Mouse (Mus musculus) cerebellum, adult 11 months (tissue): ENCODE measurements around the gene Palm3.
A peak's percentile ranks its signal among the peaks of the same experiment; 100 is the strongest.
"Not testable (repeated sequence)": the region's sequence is repeated elsewhere in the genome, so short reads cannot be mapped to it uniquely, and the experiment has no call there.

Source experiments
- DNase-seq: peaks from one replicate; pipeline ENCODE4 v3.0.0; 2022

Palm3 gene

DNA sequence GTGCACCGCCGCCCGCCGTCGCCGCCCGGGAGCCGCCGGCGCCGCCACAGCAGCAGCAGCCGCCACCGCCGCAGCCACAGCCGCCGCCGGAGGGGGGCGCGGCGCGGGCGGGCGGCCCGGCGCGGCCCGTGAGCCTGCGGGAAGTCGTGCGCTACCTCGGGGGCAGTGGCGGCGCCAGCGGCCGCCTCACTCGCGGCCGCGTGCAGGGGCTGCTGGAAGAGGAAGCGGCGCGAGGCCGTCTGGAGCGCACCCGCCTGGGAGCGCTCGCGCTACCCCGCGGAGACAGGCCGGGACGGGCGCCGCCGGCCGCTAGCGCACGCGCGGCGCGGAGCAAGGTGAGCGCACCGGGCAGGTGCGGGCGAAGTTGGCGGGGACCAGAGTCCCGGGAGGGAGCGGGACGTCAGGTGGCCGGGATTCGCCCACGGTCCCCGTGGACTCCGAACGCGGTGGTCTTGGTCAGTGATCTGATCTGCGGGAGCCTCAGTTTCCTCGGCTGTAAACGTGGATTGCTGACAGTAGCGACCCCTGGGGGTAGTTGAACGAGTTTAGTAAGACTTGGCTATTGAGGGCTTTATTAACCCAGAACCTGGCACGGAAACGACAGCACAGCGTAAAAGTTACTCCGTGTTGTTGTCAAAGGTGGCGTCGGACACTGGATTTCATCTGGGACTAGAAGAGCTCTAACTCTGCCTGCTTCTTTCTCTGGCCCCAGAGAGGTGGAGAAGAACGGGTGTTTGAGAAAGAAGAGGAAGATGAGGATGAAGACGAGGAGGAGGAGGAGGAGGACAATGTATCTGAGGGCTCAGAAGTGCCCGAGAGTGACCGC is 22.8 kb upstream of the Palm3 start:
- peak; percentile 47 for DNase-seq

DNA sequence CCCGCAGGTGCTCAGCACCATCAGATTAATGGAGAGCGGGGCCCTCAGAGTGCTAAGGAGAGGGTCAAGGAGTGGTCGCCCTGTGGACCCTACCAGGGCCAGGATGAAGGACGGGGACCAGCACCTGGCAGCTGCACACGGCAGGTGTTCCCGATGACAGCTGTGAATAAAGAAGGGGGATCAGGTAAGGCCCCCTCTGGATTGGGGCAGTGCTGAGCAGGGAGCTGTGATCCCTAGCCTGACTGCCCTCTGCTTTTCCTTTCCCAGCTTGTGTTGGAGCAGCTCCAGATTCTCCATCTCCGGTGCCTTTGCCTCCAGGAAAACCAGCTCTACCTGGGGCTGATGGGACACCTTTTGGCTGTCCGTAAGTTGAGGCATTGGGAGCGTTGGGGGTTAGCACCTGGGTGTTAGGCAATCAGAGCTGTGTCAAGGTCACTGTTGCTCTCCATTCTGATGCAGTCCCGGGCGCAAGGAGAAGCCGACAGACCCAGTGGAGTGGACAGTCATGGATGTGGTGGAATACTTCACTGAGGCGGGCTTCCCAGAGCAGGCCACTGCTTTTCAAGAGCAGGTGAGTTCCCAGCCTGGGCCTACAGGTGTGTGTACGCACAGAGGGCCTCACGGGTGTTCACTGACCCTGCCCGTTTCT is 22.1 kb upstream of the Palm3 start:
- DNase-seq = no peak

DNA sequence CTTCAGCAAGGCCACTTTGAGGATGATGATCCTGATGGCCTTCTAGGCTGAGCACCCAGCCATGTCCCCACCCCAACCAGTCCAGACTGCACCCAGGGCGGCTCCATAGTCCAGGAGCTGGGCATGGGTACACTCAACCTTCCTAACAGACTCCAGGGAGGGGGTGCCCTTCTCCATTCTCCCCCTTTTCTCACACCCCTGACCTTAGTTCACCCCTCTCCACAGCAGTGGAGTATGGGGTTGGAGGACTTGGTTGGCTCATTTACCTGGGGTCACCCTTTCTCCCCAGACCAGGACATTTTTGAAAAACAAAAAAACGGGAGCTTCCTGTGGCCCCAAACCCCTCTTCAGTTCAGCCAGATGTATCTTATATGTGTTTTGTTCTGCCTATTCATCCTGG is 21.4 kb upstream of the Palm3 start:
- DNase-seq = no peak

DNA sequence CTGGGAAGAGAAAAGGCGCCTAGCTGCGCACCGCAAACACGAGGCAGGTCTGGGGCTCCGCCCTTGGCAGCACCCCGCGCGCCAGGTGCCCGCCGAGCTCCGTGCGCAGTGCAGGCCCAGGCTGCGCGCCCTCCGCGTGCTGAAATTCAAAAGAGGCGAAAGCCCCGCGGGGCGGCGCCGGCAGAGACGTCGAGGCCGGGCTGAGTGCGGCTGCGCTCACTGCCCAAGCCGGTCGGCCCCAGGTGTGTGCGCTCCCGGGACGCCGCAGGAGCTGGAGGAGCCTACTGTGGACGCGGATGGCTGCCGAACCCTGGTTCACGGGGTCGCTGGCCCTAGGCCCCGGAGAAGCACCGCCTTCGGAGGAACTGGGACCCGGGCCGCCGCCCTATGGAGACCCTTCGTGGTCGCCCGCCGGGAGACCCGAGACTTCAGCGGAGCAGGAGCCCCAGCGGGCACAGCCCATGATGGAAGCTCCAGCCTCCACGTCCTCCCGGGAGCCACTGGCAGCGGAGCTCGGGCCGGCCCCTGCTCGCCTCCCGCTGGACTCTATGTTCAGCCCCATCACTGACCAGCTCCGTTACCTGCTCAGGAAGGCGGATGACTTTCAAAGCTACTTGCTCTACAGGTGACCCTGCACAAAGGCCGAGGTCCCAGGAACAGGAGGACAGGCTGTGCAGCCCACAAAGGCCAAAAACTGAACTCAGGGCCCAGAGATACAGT is 19.8 kb upstream of the Palm3 start, which contains the start of gene 1700067K01Rik:
Gene 1700067K01Rik (plus strand): TSS at position 222 of the 720 bp plus-strand sequence.
- no peak for DNase-seq

DNA sequence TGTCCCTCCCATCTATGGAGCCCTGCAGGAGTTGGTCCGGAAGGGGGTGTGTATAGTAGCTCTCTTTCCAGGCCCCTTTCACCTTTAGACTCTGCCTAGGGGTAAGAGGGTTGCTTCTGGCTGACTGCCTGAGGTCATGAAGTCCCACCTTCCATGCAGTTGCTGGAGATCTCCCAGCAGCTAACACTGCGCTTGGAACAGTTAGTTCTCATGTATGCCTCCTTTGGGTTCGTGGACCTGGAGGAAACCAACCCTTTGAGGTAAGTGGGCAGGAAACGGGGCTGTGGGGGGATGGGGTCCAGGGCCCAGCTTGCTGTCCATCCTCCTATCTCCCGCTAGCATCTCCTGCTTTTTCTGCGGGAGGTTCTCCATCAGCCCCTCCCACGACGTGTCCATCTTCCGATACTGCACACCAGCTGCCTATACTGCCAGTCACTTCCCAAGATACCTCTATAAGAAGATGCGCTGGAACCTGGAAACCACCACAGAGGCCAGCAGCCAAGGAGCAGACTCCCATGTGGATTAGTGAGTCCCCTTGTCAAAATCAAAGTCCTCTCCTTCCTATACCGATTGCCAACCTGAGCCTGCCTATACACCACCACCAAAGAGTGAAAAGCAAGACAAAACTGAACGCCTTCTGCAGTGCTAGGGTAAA is 18.2 kb upstream of the Palm3 start:
- DNase-seq = no peak

DNA sequence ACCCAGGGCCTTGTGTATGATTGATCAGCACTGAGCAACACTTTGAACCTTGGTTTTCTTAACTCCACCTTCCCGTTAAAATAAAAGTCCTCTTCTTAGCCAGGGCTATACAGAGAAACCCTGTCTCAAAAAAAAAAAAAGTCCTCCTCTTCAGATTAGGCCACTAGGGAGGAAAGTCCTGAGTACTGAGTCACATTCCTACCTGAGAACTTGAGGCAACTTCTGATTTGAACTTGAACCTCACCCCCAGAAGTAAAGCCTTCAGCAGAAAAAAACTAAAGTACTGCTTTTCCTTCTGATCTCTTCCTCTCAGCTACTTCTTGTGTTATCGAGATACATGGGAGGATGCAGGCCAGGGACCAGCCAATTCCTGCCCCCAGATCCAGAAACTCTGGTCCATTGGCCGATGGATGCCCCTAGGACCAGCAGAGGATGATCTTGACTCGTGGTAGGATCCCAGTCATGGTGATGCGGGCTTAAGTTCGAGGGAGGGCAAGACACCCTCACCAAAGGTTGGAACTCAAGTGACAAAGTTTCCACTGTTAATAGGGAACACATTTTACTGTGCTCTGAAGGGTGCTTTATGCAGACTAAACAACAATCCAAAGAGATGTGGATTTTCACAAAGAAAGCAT is 17.5 kb upstream of the Palm3 start:
- no peak for DNase-seq

DNA sequence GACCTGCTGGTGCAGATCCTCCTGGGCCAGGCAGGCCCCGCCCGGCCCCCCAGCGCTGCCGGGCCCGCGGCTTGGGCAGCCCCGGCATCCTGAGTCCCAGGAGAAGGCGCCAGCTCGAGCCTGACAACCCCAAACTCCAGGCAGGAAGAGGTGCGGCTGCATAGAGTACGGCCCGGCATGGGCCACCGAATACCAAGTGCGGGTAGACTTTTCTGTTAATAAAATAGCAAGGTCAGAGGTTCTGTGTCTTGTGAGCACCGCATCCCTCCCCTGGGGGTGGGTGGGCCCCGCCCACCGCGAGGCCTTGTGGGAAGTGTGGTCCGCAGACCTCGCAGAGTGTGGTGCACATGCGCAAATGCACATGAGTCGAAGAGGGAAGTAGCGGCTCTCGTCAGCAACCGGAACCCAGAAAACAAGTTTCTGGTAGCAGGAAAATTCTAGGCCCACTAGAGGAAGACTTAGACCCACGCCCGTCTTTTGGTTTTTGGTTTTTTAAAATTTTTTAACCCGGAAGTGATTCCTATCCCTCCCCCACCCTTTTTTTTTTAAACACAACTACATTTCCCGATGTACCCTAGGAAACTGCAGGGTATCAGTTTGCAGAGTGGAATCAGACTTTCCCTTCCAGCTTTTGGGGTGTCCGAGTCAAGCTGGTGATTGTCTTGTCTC is 16.6 kb upstream of the Palm3 start:
- DNase-seq = peak; percentile 93

DNA sequence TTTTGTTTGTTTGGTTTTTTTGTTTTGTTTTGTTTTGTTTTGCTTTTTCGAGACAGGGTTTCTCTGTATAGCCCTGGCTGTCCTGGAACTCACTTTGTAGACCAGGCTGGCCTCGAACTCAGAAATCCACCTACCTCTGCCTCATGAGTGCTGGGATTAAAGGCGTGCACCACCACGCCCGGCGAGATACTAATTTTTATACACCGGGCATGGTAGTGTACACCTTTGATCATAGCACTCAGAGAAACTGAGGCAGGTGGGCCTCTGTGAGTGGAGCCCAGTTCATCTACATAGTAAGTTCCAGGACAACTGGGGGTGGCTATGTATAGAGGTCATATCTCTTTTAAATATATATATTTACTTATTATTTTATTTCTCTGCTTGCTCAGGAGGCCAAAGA is 15.8 kb upstream of the Palm3 start:
- DNase-seq = not testable (repeated sequence)

DNA sequence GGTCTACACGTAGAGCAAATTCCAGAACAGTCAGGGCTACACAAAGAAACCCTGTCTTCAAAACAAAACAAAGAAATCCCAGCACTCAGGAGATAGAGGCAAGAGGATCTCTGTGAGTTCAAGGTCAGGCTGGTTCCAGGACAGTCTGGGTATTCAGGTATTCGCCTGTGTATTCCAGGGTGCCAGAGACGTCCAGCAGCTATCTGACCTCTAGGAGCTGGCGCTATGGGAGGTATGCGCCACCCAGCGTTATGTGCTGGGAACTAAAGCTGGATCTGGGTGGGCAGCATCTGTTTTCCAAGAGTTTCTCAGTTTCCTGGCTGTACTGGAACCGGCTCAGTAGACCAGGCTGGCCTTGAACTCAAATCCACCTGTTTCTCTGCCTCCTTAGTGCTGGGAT is 12.9 kb upstream of the Palm3 start:
- DNase-seq = no peak

DNA sequence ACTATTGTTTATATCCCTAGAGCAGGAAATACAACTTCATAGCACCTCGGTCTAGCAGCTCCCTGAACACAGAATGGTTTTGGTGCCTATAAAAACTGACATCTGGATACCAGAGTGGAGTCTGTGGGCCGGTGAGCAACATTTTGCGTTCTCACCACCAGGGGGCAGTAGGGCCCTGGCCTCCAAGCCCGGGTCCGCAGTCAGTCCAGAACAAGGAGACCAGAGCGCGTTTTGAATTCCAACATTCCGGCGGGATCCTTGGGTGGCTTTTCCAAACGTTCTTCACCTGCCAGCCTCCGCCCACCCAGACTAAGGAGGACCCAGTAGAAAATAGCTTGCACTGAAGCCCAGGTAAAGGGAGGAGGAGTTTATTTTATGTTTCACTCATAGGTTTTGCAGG is 11.4 kb upstream of the Palm3 start:
- peak; percentile 82 for DNase-seq

DNA sequence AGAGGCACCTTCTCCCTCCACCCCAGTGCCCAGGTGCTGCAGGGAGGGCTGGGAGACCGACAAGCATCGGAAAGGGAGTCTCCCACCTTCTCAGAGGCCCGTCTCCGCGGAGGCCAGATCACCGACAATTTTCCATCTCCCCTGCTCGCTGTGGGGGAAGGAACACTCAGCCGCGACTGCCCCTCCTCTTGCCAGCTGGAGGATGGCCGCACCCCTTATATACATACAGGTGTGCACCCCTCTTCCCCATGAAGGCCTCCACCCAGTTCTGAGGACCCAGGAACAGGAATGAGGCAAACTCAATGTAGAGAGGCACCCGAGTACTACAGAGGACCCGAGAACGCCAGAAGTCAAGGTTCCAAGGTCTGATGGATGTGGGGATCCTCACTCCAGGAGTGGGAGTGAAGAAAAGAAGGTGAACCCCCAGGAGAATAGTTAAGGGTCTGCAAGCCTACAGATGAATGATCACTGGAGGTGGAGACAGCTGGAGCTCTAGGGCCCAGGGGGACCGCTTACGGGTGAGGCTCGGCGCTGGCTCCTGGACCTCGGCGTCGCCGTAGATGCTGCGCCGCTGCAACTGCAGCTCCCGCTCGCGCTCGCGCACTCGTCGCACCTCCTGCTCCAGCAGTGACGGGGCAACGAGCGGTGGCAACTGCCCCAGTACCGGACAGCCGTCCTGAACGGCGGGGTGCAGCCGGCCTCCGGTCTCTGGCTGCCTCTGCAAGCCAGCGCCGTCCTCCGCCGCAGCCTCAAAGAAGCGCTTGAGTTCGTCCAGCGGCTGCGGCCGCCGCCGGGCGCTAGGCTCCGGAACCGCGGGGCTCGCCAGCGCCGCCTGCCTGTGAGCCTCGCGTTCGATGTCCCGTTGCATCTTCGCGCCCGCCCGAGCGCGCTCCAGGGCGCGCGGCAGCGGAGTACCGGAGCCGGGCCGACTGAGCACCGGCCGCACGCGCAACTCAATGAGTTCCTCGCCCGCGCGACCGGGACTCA is 10.4 kb upstream of the Palm3 start:
- peak; percentile 60 for DNase-seq

DNA sequence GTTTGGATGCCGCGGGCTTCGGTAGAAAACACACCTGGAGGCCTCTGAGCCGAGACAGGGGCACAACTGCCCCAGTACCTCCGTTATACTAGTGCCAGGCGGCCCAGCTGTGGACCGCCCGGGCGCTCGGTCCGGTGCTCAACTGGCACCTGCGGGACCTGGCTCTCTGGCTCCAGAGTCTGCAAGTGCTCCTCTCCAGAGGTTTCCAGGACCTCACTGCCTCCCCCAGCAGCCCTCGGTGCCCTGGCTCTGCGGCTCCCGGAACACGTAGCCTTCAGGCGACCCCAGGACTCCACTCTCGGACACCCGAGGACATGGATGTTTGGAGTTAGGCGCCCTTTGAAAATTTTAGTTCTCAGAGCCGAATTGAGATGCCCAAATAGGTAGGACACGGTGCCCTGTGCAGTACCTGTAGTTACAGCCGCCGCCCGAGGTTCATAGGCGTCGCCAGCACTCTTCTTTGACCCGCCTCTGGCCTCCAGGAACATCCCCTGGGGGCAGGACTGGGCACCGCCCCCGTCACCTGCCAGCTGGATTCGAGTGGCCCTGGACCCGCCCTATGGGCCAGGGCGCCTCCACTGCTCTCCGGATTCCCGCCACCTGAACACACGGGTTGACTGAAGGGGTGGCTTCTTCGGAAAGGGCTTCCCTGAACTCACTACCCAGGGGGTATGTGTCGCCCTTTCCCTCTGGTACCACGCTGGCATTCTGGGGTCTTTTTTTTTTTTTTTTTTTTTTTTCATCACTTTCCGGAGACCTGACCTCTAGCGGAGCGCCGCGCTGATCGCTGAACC is 9.4 kb upstream of the Palm3 start, which contains the start of gene 2210011C24Rik:
Gene 2210011C24Rik (minus strand): TSS at position 467 of the 794 bp plus-strand sequence.
- no peak for DNase-seq

DNA sequence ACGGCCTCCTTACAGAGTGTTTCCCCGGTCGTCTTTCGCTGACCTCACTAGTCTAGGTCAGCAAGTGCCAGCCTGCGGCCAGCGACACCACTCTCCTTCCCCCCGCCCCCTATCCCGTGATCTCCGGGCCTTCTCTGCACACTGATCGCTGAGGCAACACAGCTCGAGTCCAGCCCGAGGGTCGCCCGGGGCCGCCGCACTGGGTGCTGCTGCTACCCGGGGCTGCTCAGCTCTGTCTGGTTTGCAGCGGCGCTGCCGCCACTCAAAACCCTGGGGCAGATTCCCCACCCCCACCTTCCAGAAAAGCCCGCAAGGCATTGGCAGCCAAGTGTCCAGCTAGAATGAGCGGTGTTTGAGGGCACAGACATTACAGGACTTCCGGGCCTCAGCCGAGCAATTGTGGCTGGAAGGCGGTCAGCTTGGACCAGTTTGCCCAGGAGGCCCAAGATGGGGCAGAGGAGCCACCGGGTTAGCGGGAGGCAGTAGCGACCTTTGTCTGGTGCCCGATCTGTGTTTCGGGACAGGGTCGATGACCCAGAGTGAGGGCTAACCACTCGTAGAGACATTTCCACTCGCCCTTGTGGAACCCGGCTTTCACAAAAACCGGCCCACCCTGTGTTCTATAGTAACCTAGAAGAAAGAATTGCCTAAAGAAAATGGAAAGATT is 8.6 kb upstream of the Palm3 start:
- no peak for DNase-seq

DNA sequence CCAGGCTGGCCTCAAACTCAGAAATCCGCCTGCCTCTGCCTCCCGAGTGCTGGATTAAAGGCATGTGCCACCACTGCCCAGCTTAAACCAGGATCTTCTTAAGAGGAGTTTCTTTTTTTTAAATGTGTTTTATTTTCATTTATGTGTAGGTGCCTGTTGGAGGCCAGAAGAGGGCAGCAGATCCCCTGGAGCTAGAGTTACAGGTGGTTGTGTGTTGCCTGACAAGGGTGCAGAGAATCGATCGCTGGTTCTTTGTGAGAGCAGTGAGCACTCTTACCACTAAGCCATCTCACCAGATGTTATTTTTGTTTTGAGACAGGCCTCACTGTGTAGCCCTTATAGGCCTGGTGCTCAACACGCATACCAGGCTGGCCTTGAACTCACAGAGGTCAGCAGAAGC is 5.4 kb upstream of the Palm3 start:
- DNase-seq = no peak

DNA sequence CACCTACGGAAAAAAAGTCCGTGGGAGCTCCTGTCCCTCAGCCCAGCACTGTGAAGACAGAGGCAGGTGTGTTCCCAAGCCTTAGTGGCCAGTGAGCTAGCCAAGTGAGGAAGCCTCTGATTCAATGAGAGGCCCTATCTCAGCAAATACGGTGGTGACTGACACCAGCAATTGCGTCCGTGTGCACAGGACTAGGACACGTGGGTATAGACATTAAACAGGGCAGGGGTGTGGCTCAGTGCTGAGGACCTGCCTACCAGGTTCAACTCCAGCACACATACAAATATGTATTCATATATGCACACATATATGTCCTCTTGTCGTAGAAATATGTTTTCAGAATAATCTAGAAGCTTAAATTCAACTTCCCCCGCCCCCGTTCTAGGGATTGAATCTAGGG is 1.5 kb upstream of the Palm3 start:
- no peak for DNase-seq

DNA sequence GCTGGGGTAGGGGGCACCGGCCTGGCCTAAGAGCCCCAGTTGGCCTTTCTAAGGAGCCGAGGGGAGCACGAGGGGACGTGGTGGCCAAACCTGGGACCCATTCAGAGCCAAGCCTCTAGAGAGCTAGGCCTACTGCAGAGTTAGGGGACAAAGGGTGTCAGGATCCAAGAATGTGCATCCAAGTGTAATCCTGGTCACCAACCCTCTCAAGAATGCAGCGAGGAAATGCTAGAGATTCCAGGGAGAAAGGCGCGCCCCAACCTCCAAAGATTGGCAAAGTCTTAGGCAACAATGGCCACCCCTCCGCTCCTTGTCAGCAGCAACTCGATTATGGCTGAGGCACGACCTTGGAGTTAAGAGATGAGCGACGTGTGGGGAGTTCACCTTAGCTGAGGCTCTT is 298 bp downstream of the Palm3 start:
- DNase-seq = no peak

DNA sequence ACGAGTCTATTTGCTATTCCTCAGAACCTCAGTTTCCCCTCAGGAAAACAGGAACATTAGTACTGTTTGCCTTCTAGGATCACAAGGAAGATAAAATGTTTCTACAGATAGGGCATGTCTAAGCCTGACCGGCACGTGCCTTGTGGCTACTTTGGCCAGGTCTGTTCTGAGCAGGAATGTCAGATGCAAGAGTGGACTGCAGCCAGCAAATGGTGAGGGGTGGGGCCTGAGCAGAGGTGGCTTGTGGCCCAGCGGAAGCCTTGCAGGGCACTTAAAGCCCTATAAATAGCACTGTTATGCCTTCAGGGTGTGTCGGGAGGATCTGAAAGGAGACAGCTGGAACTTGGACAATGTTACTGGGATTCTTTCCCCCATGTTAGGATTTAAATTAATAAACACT is 1.8 kb downstream of the Palm3 start:
- no peak for DNase-seq

DNA sequence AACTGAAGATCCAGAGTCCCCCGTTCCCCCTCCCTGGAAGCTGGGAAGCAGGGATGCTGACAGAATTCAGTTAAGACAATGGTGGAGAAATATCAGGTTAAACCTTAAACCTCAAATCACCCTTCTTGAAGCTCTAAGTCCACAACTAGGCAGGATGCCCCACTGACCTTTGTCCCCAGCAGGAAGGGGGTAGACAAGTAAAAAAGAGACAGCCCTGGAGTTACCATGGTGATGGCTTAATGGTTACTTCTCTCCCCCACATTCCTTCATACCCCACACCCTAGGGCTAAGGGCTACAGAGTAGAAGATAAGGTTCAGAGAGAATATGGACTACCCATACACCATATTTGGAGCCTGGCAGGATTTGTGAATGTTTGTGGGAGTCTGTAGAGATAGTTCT is 2.4 kb downstream of the Palm3 start:
- DNase-seq = no peak

DNA sequence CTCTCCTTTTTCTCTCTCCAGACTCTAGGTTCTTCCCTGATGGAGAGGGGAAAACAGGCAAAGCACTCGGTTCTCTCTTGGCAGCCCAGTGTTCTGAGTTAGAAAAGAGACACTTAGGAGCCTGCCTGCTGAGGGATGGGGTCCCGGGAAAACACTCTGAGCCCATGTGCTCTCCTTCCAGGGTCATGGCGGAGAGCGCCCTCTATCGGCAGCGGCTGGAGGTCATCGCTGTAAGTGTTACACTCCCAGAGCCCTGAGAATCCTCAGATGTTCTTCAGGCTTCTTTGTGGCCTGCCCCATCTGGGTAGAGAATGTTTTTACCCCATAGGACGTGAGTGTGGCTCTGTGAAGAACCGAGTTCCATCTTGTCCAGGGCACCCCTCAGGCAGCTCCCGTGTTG is 2.9 kb downstream of the Palm3 start:
- DNase-seq = no peak
